Mouse (Mus musculus): ENCODE results near the gene Gzmn.
"Not testable (repeated sequence)": the region's sequence is repeated elsewhere in the genome, so short reads cannot be mapped to it uniquely, and the experiment has no call there.

The Gzmn gene

DNA sequence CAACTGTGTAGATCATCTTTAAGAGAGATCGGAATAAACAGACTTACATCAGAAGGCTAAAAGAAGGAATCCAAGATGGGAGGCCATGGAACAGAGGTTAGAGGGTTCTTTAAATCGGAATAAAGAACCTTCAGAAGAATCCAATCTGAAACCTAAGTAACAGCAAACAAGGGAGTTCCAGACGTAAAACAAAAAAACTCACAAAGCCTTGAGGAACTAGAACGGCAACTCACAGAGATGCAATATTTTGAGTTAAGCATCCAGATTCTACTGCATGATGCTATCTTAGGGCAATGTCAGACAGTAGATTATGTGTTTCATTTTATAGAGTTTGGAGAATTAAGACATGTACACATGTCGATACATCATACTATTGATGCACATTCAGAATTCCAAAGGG lies at the start of gene Gzmn:
Gene Gzmn (minus strand): TSS at position 101 of the 400 bp plus-strand sequence.
- Histone ChIP-seq H3K4me1 (replicated peaks; ENCODE audit: low read depth, low read length) (peaks cover 7% of the 10 kb centered on the region), H3K36me3 (ENCODE audit: insufficient read depth, low read length) (no peaks in the 10 kb centered on the region), H3K27me3 (ENCODE audit: insufficient read depth, low read length) (peaks cover 11% of the 10 kb centered on the region), H3K9me3 (ENCODE audit: low read length) (no peaks in the 10 kb centered on the region), H3K4me3 (replicated peaks; ENCODE audit: low read length) (no peak within 1 kb of the TSS)
- TF ChIP-seq POU5F1 (IDR thresholded peaks at IDR 0.05; ENCODE audit: borderline replicate concordance, low read length) (no peak), NANOG (IDR thresholded peaks at IDR 0.05; ENCODE audit: borderline replicate concordance, low read length) (no peak), CTCF (conservative IDR thresholded peaks at IDR 0.05; ENCODE audit: low read length) (no peak)

DNA sequence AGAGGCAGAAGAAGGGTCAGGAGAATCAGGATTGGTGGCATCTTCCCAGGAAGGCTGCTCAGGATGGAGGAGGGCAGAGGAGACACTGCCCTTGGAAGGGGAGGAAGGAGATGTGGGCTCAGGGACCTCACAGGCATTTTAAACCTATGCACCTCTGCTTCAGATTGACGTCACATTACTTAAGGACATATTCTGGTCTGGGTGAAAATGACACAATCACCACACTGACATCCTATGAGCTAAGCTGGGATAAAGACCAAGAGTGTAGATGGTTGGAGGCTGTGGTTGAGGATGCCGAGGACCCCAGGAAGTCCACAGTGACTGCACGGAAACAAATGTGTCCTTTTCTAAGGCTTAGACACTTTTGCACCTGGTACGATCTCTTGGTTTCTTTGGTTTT lies 36.9 kb upstream of the Gzmn start, which contains the start of gene Gzmf:
Gene Gzmf (minus strand): TSS at position 101 of the 400 bp plus-strand sequence.
- no peak for TF ChIP-seq POU5F1 (IDR thresholded peaks at IDR 0.05; ENCODE audit: borderline replicate concordance, low read length)
- TF ChIP-seq CTCF (conservative IDR thresholded peaks at IDR 0.05; ENCODE audit: low read length), result no peak
- no peak for TF ChIP-seq NANOG (IDR thresholded peaks at IDR 0.05; ENCODE audit: borderline replicate concordance, low read length)
- Histone ChIP-seq H3K4me3 (replicated peaks; ENCODE audit: low read length) (no peak within 1 kb of the TSS), H3K9me3 (ENCODE audit: low read length) (no peaks in the 10 kb centered on the region), H3K27me3 (ENCODE audit: insufficient read depth, low read length) (no peaks in the 10 kb centered on the region), H3K4me1 (replicated peaks; ENCODE audit: low read depth, low read length) (no peaks in the 10 kb centered on the region), H3K36me3 (ENCODE audit: insufficient read depth, low read length) (no peaks in the 10 kb centered on the region)

DNA sequence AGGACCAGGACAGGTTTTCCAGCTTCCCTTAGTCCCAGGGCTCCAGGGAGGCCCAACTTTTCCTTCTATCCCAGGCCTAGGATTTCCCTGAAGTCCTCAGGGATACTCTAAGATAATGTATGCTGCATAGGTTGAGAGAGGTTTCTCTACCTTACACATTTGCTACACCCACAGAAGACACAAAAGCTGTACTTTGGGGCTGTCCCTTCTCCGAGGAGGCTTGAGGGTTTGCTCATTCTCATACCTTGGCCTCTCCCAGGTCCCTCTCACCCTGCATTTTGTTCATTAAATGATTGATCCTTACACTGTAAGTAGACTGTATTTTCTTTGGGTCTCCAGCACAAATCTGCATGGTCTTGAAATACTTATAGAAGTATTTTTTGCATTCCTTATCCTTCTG lies 31.2 kb upstream of the Gzmn start:
- Histone ChIP-seq H3K9me3 (ENCODE audit: low read length) (no peaks in the 10 kb centered on the region), H3K4me1 (replicated peaks; ENCODE audit: low read depth, low read length) (no peaks in the 10 kb centered on the region), H3K4me3 (replicated peaks; ENCODE audit: low read length) (no peak overlapping the region), H3K27me3 (ENCODE audit: insufficient read depth, low read length) (peaks cover 4% of the 10 kb centered on the region), H3K36me3 (ENCODE audit: insufficient read depth, low read length) (no peaks in the 10 kb centered on the region)
- no peak for TF ChIP-seq NANOG (IDR thresholded peaks at IDR 0.05; ENCODE audit: borderline replicate concordance, low read length)
- TF ChIP-seq POU5F1 (IDR thresholded peaks at IDR 0.05; ENCODE audit: borderline replicate concordance, low read length), result no peak
- no peak for TF ChIP-seq CTCF (conservative IDR thresholded peaks at IDR 0.05; ENCODE audit: low read length)

DNA sequence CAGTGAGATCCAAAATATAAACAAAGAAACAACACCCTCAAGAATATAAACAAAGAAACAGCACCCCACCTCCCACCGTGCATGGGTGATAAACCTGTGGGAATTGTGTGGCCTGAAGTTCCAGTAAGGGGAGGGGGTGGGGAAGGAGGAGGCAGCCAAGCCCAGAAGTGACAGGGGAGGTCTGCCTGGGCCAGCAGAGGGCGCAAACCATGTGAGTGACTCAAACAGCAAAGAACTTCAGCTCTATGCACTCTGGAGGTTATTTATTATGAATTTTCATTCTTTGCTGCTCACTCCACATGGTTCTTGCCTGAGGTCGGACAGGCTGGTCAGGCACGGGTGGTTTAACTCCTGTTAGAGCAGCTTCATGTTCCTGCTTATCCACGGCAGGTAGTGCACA lies 30.6 kb upstream of the Gzmn start:
- not testable (repeated sequence) for H3K9me3 ChIP-seq (ENCODE audit: low read length); H3K36me3 ChIP-seq (ENCODE audit: insufficient read depth, low read length); H3K4me1 ChIP-seq (replicated peaks; ENCODE audit: low read depth, low read length); H3K4me3 ChIP-seq (replicated peaks; ENCODE audit: low read length); H3K27me3 ChIP-seq (ENCODE audit: insufficient read depth, low read length)
- peak; percentile 47 for TF ChIP-seq CTCF (conservative IDR thresholded peaks at IDR 0.05; ENCODE audit: low read length)

DNA sequence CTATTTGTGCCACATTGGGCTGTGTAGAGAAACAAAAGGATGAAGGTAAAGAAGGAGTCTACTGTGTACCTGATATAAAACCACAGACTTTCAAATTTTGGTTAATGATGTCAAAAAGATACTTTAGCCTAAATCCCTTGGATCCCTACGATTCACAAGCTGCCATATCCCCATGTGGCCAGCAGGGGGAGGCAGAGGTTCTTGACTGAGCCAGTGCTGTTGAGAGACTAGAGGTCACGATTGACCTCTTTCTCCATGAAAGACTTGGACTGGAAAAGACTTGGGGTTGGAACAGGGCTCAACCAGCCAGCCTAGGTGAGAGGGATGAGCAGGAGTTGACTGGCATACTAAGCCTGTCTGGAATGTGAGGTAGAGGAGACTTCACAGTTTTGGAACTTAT lies 29.6 kb upstream of the Gzmn start:
- Histone ChIP-seq H3K9me3 (ENCODE audit: low read length) (no peaks in the 10 kb centered on the region), H3K27me3 (ENCODE audit: insufficient read depth, low read length) (peaks cover 4% of the 10 kb centered on the region), H3K4me3 (replicated peaks; ENCODE audit: low read length) (no peak overlapping the region), H3K4me1 (replicated peaks; ENCODE audit: low read depth, low read length) (no peaks in the 10 kb centered on the region), H3K36me3 (ENCODE audit: insufficient read depth, low read length) (no peaks in the 10 kb centered on the region)
- TF ChIP-seq POU5F1 (IDR thresholded peaks at IDR 0.05; ENCODE audit: borderline replicate concordance, low read length), result no peak
- TF ChIP-seq CTCF (conservative IDR thresholded peaks at IDR 0.05; ENCODE audit: low read length), result peak; percentile 97

DNA sequence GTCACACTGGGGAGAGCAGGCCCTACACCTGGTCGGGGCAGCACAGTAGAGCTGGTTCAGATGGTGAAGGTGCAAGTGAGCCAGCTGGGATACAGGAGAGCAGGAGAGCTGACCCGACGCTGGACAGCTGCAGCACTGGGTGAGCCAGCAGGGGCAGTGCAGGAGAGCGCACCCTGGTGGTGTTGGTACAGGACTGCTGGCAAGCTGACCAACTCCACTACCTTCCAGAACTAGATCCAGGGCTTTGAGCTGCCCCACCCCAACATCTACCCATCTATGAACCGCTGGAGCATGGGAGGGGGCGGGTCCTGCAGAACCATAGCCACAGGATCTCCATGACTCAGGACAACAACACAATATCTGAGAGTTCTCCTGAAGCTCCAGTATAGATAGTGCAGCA lies 12.5 kb upstream of the Gzmn start:
- Histone ChIP-seq H3K4me3 (replicated peaks; ENCODE audit: low read length) (no peak overlapping the region), H3K4me1 (replicated peaks; ENCODE audit: low read depth, low read length) (no peaks in the 10 kb centered on the region), H3K36me3 (ENCODE audit: insufficient read depth, low read length) (no peaks in the 10 kb centered on the region), H3K9me3 (ENCODE audit: low read length) (no peaks in the 10 kb centered on the region), H3K27me3 (ENCODE audit: insufficient read depth, low read length) (peaks cover 11% of the 10 kb centered on the region; the same call in 1 of the 2 replicates)
- TF ChIP-seq POU5F1 (IDR thresholded peaks at IDR 0.05; ENCODE audit: borderline replicate concordance, low read length) (no peak), CTCF (conservative IDR thresholded peaks at IDR 0.05; ENCODE audit: low read length) (peak; percentile 36), NANOG (IDR thresholded peaks at IDR 0.05; ENCODE audit: borderline replicate concordance, low read length) (no peak)

DNA sequence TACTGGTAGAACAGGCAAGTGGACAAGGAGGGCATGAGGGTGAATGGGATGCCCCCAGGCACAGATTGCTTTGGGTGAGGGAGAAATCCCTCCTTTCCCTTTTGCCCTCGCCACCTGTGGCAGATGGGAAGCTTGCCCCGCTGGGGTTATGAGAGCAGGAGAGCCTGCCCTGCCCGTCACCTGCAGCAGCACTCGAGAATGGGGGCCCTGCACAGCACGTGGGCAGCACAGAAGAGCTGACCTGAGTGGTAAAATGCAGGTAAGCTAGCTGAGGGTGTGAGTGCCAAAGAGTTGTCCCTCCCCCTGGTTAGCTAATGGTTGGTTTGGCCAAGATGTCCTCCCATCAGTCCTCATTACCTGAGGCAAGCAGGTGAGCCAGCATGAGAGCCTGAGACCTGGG lies 12.1 kb upstream of the Gzmn start:
- no peaks in the 10 kb centered on the region for H3K36me3 ChIP-seq (ENCODE audit: insufficient read depth, low read length)

DNA sequence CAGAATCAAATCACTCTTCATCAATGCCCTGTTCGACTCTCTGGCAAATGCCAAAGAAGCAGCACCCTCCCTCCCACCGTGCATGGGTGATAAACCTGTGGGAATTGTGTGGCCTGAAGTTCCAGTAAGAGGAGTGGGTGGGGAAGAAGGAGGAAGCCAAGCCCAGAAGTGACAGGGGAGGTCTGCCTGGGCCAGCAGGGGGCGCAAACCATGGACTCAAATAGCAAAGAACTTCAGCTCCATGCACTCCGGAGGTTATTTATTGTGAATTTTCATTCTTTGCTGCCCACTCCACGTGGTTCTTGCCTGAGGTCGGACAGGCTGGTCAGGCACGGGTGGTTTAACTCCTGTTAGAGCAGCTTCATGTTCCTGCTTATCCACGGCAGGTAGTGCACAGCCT lies 3.3 kb upstream of the Gzmn start:
- H3K4me1 ChIP-seq (replicated peaks; ENCODE audit: low read depth, low read length); H3K9me3 ChIP-seq (ENCODE audit: low read length); H3K4me3 ChIP-seq (replicated peaks; ENCODE audit: low read length); H3K36me3 ChIP-seq (ENCODE audit: insufficient read depth, low read length): not testable (repeated sequence)
- peak; percentile 66 for TF ChIP-seq CTCF (conservative IDR thresholded peaks at IDR 0.05; ENCODE audit: low read length)
- peaks cover 25% of the 10 kb centered on the region for H3K27me3 ChIP-seq (ENCODE audit: insufficient read depth, low read length)

More for the DNA sequence above, 12.1 kb upstream of the Gzmn start:
- H3K4me1 ChIP-seq (replicated peaks; ENCODE audit: low read depth, low read length), result no peaks in the 10 kb centered on the region
- peaks cover 11% of the 10 kb centered on the region; the same call in 1 of the 2 replicates for H3K27me3 ChIP-seq (ENCODE audit: insufficient read depth, low read length)
- H3K4me3 ChIP-seq (replicated peaks; ENCODE audit: low read length), result no peak overlapping the region
- no peaks in the 10 kb centered on the region for H3K9me3 ChIP-seq (ENCODE audit: low read length)
- no peak for TF ChIP-seq CTCF (conservative IDR thresholded peaks at IDR 0.05; ENCODE audit: low read length)

DNA sequence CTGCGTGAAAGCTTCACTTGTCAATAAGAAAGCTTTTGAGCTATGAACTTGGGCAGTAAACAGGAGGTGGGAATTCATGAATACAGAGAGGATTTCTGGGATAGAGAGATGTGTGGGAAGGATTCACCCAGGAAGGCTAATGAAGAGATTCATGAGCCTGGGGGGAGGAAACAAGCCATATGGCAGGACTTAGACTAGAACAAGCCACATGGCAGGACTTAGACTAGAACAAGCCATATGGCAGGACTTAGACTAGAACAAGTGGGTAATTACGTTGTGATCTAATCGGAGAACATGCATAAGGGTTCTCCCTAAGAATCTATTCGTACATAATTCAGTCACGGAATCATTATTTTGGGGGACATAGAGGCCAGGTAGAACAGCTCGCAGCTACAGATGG lies 1.0 kb downstream of the Gzmn start:
- no peak for TF ChIP-seq POU5F1 (IDR thresholded peaks at IDR 0.05; ENCODE audit: borderline replicate concordance, low read length)
- TF ChIP-seq NANOG (IDR thresholded peaks at IDR 0.05; ENCODE audit: borderline replicate concordance, low read length), result no peak
- no peak for TF ChIP-seq CTCF (conservative IDR thresholded peaks at IDR 0.05; ENCODE audit: low read length)

More for the DNA sequence above, 1.0 kb downstream of the Gzmn start:
- H3K27me3 ChIP-seq (ENCODE audit: insufficient read depth, low read length), result peaks cover 1% of the 10 kb centered on the region; the same call in 1 of the 2 replicates
- no peaks in the 10 kb centered on the region for H3K36me3 ChIP-seq (ENCODE audit: insufficient read depth, low read length)
- H3K4me3 ChIP-seq (replicated peaks; ENCODE audit: low read length), result no peak overlapping the region
- H3K4me1 ChIP-seq (replicated peaks; ENCODE audit: low read depth, low read length), result peaks cover 7% of the 10 kb centered on the region
- no peaks in the 10 kb centered on the region for H3K9me3 ChIP-seq (ENCODE audit: low read length)

Measured in E14TG2a.4 (cell line).